Mouse (Mus musculus) embryonic facial prominence, embryonic 14.5 days (tissue): ENCODE measurements around the gene B430306N03Rik. TPM values are rescaled to one million over a fixed set of nuclear protein-coding genes. Genes with fewer than 3 reads are reported as not detected.
A peak's percentile ranks its signal among the peaks of the same experiment; 100 is the strongest.

Source experiments
- ATAC-seq: fragments of 200-750 bp; cut with Nextera tagmentation; 2 replicates; pipeline ENCODE4 v1.8.0; 2017; ENCODE audit warnings: low read depth, moderate number of reproducible peaks, moderate TSS enrichment
- DNase-seq: peaks from one replicate; pipeline ENCODE4 v3.0.0-alpha.2; 2015; ENCODE audit warnings: low spot score
- H3K27ac ChIP-seq: fragments of 300-500 bp; sonication (generic); replicated peaks from 2 replicates; pipeline ENCODE4 v1.5.1; 2014; ENCODE audit warnings: low read depth, mild to moderate bottlenecking, low read length, moderate library complexity
- H3K27me3 ChIP-seq: fragments of 300-500 bp; sonication (generic); replicated peaks from 2 replicates; pipeline ENCODE4 v1.6.1; 2014; ENCODE audit warnings: low read length; ENCODE audit not compliant: control insufficient read depth, insufficient read depth
- H3K36me3 ChIP-seq: fragments of 300-500 bp; sonication (generic); 2 replicates; pipeline ENCODE4 v1.6.1; 2014; ENCODE audit warnings: low read length, mixed read lengths; ENCODE audit not compliant: control insufficient read depth, insufficient read depth
- H3K4me1 ChIP-seq: fragments of 300-500 bp; sonication (generic); 2 replicates; pipeline ENCODE4 v1.6.1; 2014; ENCODE audit warnings: antibody characterized with exemption, low read length; ENCODE audit not compliant: control insufficient read depth, insufficient read depth
- H3K4me2 ChIP-seq: fragments of 300-500 bp; sonication (generic); 2 replicates; pipeline ENCODE4 v1.6.1; 2014; ENCODE audit warnings: low read depth, mild to moderate bottlenecking, low read length, moderate library complexity, mixed read lengths
- H3K4me3 ChIP-seq: fragments of 300-500 bp; sonication (generic); 2 replicates; pipeline ENCODE4 v1.5.1; 2014; ENCODE audit warnings: low read depth, mild to moderate bottlenecking, low read length
- H3K9ac ChIP-seq: fragments of 300-500 bp; sonication (generic); 2 replicates; pipeline ENCODE4 v1.6.1; 2014; ENCODE audit warnings: low read depth, mild to moderate bottlenecking, low read length, moderate library complexity, mixed read lengths
- H3K9me3 ChIP-seq: fragments of 300-500 bp; sonication (generic); 2 replicates; pipeline ENCODE4 v1.6.1; 2016; ENCODE audit warnings: low read length; ENCODE audit not compliant: control insufficient read depth
- WGBS: fragments of 180-500 bp; shearing (Covaris S2); extraction: QIAGEN DNeasy Blood & Tissue Kit; methylation state at CpG from one replicate; pipeline ENCODE4 v1.1.7; 2014; 5-methylcytosine and 5-hydroxymethylcytosine counted together
- polyA plus RNA-seq: library from polyadenylated mRNA; unstranded; fragments of >200 nt; fragmentation: Nextera tagmentation; extraction: Ambion mirVana; gene quantifications from 2 replicates; pipeline ENCODE4 v1.2.1, GENCODE M21; 2014

Gene B430306N03Rik
- polyA plus RNA-seq, 1 experiment from 2014 or later, result 1.0 TPM

GRCm38 (mm10) chr17:48275736-48276135 lies 40.2 kb upstream of the B430306N03Rik start:
- H3K36me3 ChIP-seq, result no peaks in the 10 kb centered on the region
- H3K4me2 ChIP-seq, result no peak overlapping the region
- H3K4me1 ChIP-seq, result peaks cover 1% of the 10 kb centered on the region
- ATAC-seq (no peak), DNase-seq (no peak)
- H3K4me3 ChIP-seq, result no peak overlapping the region
- H3K27me3 ChIP-seq, result no peaks in the 10 kb centered on the region
- no peaks in the 10 kb centered on the region for H3K9me3 ChIP-seq
- no peak overlapping the region for H3K9ac ChIP-seq
- no peak overlapping the region for H3K27ac ChIP-seq
- 67% methylated on average over 7 of the region's 7 CpGs for WGBS

GRCm38 (mm10) chr17:48278381-48278780 lies 37.6 kb upstream of the B430306N03Rik start:
- H3K27me3 ChIP-seq, result no peaks in the 10 kb centered on the region
- H3K27ac ChIP-seq, result no peak overlapping the region
- DNase-seq, result no peak
- no peak overlapping the region for H3K9ac ChIP-seq
- H3K4me3 ChIP-seq, result no peak overlapping the region
- H3K4me1 ChIP-seq, result peaks cover 8% of the 10 kb centered on the region
- no peak for ATAC-seq
- no peaks in the 10 kb centered on the region for H3K9me3 ChIP-seq
- no peaks in the 10 kb centered on the region for H3K36me3 ChIP-seq
- no peak overlapping the region for H3K4me2 ChIP-seq

GRCm38 (mm10) chr17:48279002-48279401 lies 36.9 kb upstream of the B430306N03Rik start:
- H3K4me2 ChIP-seq, result no peak overlapping the region
- ATAC-seq (no peak), DNase-seq (no peak)
- H3K27ac ChIP-seq, result no peak overlapping the region
- no peak overlapping the region for H3K9ac ChIP-seq
- no peaks in the 10 kb centered on the region for H3K9me3 ChIP-seq
- H3K36me3 ChIP-seq, result no peaks in the 10 kb centered on the region
- H3K27me3 ChIP-seq, result no peaks in the 10 kb centered on the region
- peaks cover 8% of the 10 kb centered on the region for H3K4me1 ChIP-seq
- H3K4me3 ChIP-seq, result no peak overlapping the region
- 83% methylated on average over 4 of the region's 4 CpGs for WGBS

GRCm38 (mm10) chr17:48280943-48281738 lies 34.8 kb upstream of the B430306N03Rik start:
- peak overlapping the region; percentile 57 for H3K4me2 ChIP-seq
- no peaks in the 10 kb centered on the region for H3K36me3 ChIP-seq
- 21% methylated on average over 18 of the region's 18 CpGs for WGBS
- ATAC-seq (peak; percentile 70), DNase-seq (peak; percentile 7)
- peak overlapping the region; percentile 70 for H3K27ac ChIP-seq
- peaks cover 8% of the 10 kb centered on the region for H3K4me1 ChIP-seq
- peak overlapping the region; percentile 31 for H3K4me3 ChIP-seq
- no peaks in the 10 kb centered on the region for H3K9me3 ChIP-seq
- no peaks in the 10 kb centered on the region for H3K27me3 ChIP-seq
- peak overlapping the region; percentile 55 for H3K9ac ChIP-seq

- 2% methylated on average over 3 of the region's 3 CpGs for WGBS
- Histone ChIP-seq H3K9ac (peak overlapping the region; percentile 55), H3K4me3 (peak overlapping the region; percentile 31), H3K4me2 (peak overlapping the region; percentile 57), H3K27ac (peak overlapping the region; percentile 70), H3K36me3 (no peaks in the 10 kb centered on the region), H3K9me3 (no peaks in the 10 kb centered on the region), H3K27me3 (no peaks in the 10 kb centered on the region), H3K4me1 (peaks cover 8% of the 10 kb centered on the region)
- peak; percentile 81 for DNase-seq
- no peak; the same call in 1 of the 2 replicates for ATAC-seq
These were observed 34.2 kb upstream of the B430306N03Rik start for GRCm38 (mm10) chr17:48281739-48282085.

GRCm38 (mm10) chr17:48286765-48287164 lies 29.2 kb upstream of the B430306N03Rik start:
- DNase-seq (no peak), ATAC-seq (no peak)
- H3K4me2 ChIP-seq, result no peak overlapping the region
- H3K36me3 ChIP-seq, result no peaks in the 10 kb centered on the region
- H3K9me3 ChIP-seq, result 0 out of 2 replicates have a peak, but pooled peaks cover 7% of the 10 kb centered on the region
- WGBS, result 50% methylated on average over 1 of the region's 1 CpGs
- H3K9ac ChIP-seq, result no peak overlapping the region
- no peaks in the 10 kb centered on the region for H3K4me1 ChIP-seq
- no peak overlapping the region for H3K27ac ChIP-seq
- H3K27me3 ChIP-seq, result no peaks in the 10 kb centered on the region
- no peak overlapping the region for H3K4me3 ChIP-seq

GRCm38 (mm10) chr17:48287276-48287675 lies 28.7 kb upstream of the B430306N03Rik start:
- Histone ChIP-seq H3K4me1 (no peaks in the 10 kb centered on the region), H3K36me3 (no peaks in the 10 kb centered on the region), H3K27ac (no peak overlapping the region), H3K4me3 (no peak overlapping the region), H3K27me3 (no peaks in the 10 kb centered on the region), H3K9ac (no peak overlapping the region), H3K4me2 (no peak overlapping the region), H3K9me3 (0 out of 2 replicates have a peak, but pooled peaks cover 7% of the 10 kb centered on the region)
- ATAC-seq, result no peak
- WGBS, result 59% methylated on average over 2 of the region's 2 CpGs
- DNase-seq, result no peak

GRCm38 (mm10) chr17:48293500-48294194 lies 22.3 kb upstream of the B430306N03Rik start:
- Histone ChIP-seq H3K4me1 (no peaks in the 10 kb centered on the region), H3K27ac (no peak overlapping the region), H3K36me3 (no peaks in the 10 kb centered on the region), H3K4me2 (no peak overlapping the region), H3K4me3 (no peak overlapping the region), H3K9ac (no peak overlapping the region), H3K27me3 (no peaks in the 10 kb centered on the region), H3K9me3 (0 out of 2 replicates have a peak, but pooled peaks cover 4% of the 10 kb centered on the region)
- no peak for ATAC-seq
- DNase-seq, result no peak
- WGBS, result 82% methylated on average over 5 of the region's 5 CpGs
